Mouse (Mus musculus): Measurements from ENCODE around the gene Cbx5. TPM values are rescaled to one million over a fixed set of nuclear protein-coding genes. Genes with fewer than 3 reads are reported as not detected.
"Not testable (repeated sequence)": the region's sequence is repeated elsewhere in the genome, so short reads cannot be mapped to it uniquely, and the experiment has no call there.

The Cbx5 gene
- 120 and 124 TPM in 2 replicates for polyA plus RNA-seq (2015; fragmentation: Nextera tagmentation; extraction: Ambion mirVana)

GRCm38 (mm10) chr15:103239685-103240159, at the start of gene Cbx5:
TSS of gene Cbx5 (minus strand) at chr15:103239816.
- peaks cover 27% of the 10 kb centered on the region for H3K4me1 ChIP-seq (ENCODE audit: control insufficient read depth, insufficient read depth, low read depth, low read length)
- no peaks in the 10 kb centered on the region for H3K27me3 ChIP-seq (replicated peaks; ENCODE audit: control insufficient read depth, insufficient read depth, low read length)
- peak; percentile 93 for ATAC-seq
- peak within 1 kb of the TSS; percentile 76 for H3K9ac ChIP-seq (ENCODE audit: low read depth, low read length)
- H3K36me3 ChIP-seq (ENCODE audit: control insufficient read depth, insufficient read depth, low read length), result peaks cover 14% of the 10 kb centered on the region
- peak within 1 kb of the TSS; percentile 67 for H3K4me2 ChIP-seq (ENCODE audit: low read length)
- no peaks in the 10 kb centered on the region for H3K9me3 ChIP-seq (ENCODE audit: control insufficient read depth, low read length)
- peak within 1 kb of the TSS; percentile 93 for H3K27ac ChIP-seq (ENCODE audit: low read depth, low read length)
- peak within 1 kb of the TSS; percentile 72 for H3K4me3 ChIP-seq (ENCODE audit: low read length)
- WGBS, result under 1% methylated on average over 39 of the region's 39 CpGs

- Histone ChIP-seq H3K9me3 (ENCODE audit: control insufficient read depth, low read length) (no peaks in the 10 kb centered on the region), H3K4me2 (ENCODE audit: low read length) (no peak overlapping the region), H3K9ac (ENCODE audit: low read depth, low read length) (no peak overlapping the region), H3K4me1 (ENCODE audit: control insufficient read depth, insufficient read depth, low read depth, low read length) (peaks cover 12% of the 10 kb centered on the region), H3K36me3 (ENCODE audit: control insufficient read depth, insufficient read depth, low read length) (no peaks in the 10 kb centered on the region), H3K4me3 (ENCODE audit: low read length) (no peak overlapping the region), H3K27me3 (replicated peaks; ENCODE audit: control insufficient read depth, insufficient read depth, low read length) (no peaks in the 10 kb centered on the region), H3K27ac (ENCODE audit: low read depth, low read length) (peak overlapping the region; percentile 66)
- ATAC-seq, result peak; percentile 83
- 52% methylated on average over 1 of the region's 1 CpGs for WGBS
These were observed 46.3 kb upstream of the Cbx5 start for GRCm38 (mm10) chr15:103285778-103286417.

DNA sequence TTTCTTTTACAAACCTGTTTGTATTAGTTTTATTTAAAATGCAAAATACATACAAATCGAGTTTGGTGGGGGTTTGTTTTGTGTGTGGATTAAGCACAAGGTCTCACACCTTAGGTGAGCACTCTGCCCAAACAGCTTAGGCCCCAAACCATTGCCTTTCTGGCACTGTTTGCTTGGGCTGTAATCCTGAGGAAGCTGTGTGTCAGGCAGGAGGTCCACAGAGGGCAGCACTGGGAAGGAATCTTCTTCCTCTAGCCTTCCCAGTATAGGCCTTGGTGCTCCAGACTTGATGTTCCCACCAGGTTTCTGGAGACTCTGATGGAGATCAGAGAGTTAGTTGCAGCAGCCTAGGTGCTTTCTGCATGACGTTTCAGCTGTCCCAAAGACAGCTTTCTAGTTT, 45.0 kb upstream of the Cbx5 start:
- Histone ChIP-seq H3K9ac (ENCODE audit: low read depth, low read length) (no peak overlapping the region), H3K36me3 (ENCODE audit: control insufficient read depth, insufficient read depth, low read length) (no peaks in the 10 kb centered on the region), H3K27ac (ENCODE audit: low read depth, low read length) (peak overlapping the region; percentile 26; the same call in 1 of the 2 replicates), H3K4me1 (ENCODE audit: control insufficient read depth, insufficient read depth, low read depth, low read length) (peaks cover 7% of the 10 kb centered on the region), H3K4me3 (ENCODE audit: low read length) (no peak overlapping the region), H3K27me3 (replicated peaks; ENCODE audit: control insufficient read depth, insufficient read depth, low read length) (no peaks in the 10 kb centered on the region), H3K9me3 (ENCODE audit: control insufficient read depth, low read length) (no peaks in the 10 kb centered on the region), H3K4me2 (ENCODE audit: low read length) (no peak overlapping the region)
- no peak for ATAC-seq
- WGBS, result 52% methylated on average over 2 of the region's 2 CpGs

DNA sequence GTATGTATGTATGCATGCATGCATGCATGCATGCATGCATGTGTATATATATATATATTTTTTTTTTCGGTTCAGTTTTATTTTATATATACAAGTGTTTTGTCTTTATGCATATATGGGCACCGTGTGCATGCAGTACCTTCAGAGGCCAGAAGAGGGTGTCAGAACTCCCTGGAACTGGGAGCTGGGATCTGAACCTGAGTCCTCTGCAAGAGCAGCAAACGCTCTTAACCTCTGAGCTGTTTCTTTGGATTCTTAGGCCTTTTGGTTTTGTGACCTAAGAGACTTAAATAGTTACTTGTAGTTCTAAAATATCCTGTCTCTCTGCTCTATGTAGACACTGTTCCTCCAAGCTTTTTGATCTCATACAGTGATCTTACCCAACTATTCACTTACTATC, 44.5 kb upstream of the Cbx5 start:
- no peak overlapping the region for H3K4me2 ChIP-seq (ENCODE audit: low read length)
- no peak overlapping the region for H3K4me3 ChIP-seq (ENCODE audit: low read length)
- no peaks in the 10 kb centered on the region for H3K36me3 ChIP-seq (ENCODE audit: control insufficient read depth, insufficient read depth, low read length)
- 53% methylated on average over 3 of the region's 3 CpGs for WGBS
- H3K27ac ChIP-seq (ENCODE audit: low read depth, low read length), result no peak overlapping the region
- no peaks in the 10 kb centered on the region for H3K9me3 ChIP-seq (ENCODE audit: control insufficient read depth, low read length)
- no peaks in the 10 kb centered on the region for H3K27me3 ChIP-seq (replicated peaks; ENCODE audit: control insufficient read depth, insufficient read depth, low read length)
- peaks cover 4% of the 10 kb centered on the region for H3K4me1 ChIP-seq (ENCODE audit: control insufficient read depth, insufficient read depth, low read depth, low read length)
- no peak overlapping the region for H3K9ac ChIP-seq (ENCODE audit: low read depth, low read length)
- no peak for ATAC-seq

GRCm38 (mm10) chr15:103281465-103282205, 42.0 kb upstream of the Cbx5 start:
- H3K9me3 ChIP-seq (ENCODE audit: control insufficient read depth, low read length), result no peaks in the 10 kb centered on the region
- WGBS, result 90% methylated on average over 3 of the region's 3 CpGs
- H3K4me1 ChIP-seq (ENCODE audit: control insufficient read depth, insufficient read depth, low read depth, low read length), result peaks cover 4% of the 10 kb centered on the region
- H3K9ac ChIP-seq (ENCODE audit: low read depth, low read length), result no peak overlapping the region
- H3K4me3 ChIP-seq (ENCODE audit: low read length), result no peak overlapping the region
- H3K4me2 ChIP-seq (ENCODE audit: low read length), result no peak overlapping the region
- ATAC-seq, result no peak
- no peaks in the 10 kb centered on the region for H3K36me3 ChIP-seq (ENCODE audit: control insufficient read depth, insufficient read depth, low read length)
- no peaks in the 10 kb centered on the region for H3K27me3 ChIP-seq (replicated peaks; ENCODE audit: control insufficient read depth, insufficient read depth, low read length)
- no peak overlapping the region for H3K27ac ChIP-seq (ENCODE audit: low read depth, low read length)

- Histone ChIP-seq H3K4me3 (ENCODE audit: low read length) (no peak overlapping the region), H3K27me3 (replicated peaks; ENCODE audit: control insufficient read depth, insufficient read depth, low read length) (no peaks in the 10 kb centered on the region), H3K4me1 (ENCODE audit: control insufficient read depth, insufficient read depth, low read depth, low read length) (peaks cover 4% of the 10 kb centered on the region), H3K9ac (ENCODE audit: low read depth, low read length) (no peak overlapping the region), H3K36me3 (ENCODE audit: control insufficient read depth, insufficient read depth, low read length) (no peaks in the 10 kb centered on the region), H3K27ac (ENCODE audit: low read depth, low read length) (no peak overlapping the region), H3K4me2 (ENCODE audit: low read length) (no peak overlapping the region), H3K9me3 (ENCODE audit: control insufficient read depth, low read length) (no peaks in the 10 kb centered on the region)
- no peak for ATAC-seq
- 75% methylated on average over 3 of the region's 3 CpGs for WGBS
These were observed 41.3 kb upstream of the Cbx5 start for GRCm38 (mm10) chr15:103280817-103281464.

DNA sequence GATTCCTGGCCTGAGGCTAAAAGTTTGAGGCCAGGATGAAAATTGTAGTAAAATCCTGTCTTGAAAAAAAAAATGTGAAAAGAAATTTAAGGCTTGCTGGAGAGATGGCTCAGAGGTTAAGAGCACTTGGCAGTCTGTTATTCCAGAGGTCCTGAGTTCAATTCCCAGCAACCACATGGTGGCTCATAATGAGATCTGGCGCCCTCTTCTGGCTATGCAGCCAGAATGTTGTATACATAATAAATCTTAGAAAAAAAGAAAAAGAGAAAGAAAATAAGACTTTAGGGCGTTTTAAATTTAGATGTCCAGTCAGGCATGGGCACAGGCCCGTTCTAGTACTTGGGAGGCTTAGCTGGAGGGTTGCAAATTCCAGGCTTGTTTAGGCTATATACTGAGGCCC, 40.1 kb upstream of the Cbx5 start:
- ATAC-seq, result no peak
- no peak overlapping the region for H3K4me3 ChIP-seq (ENCODE audit: low read length)
- no peaks in the 10 kb centered on the region for H3K9me3 ChIP-seq (ENCODE audit: control insufficient read depth, low read length)
- no peak overlapping the region for H3K4me2 ChIP-seq (ENCODE audit: low read length)
- no peaks in the 10 kb centered on the region for H3K27me3 ChIP-seq (replicated peaks; ENCODE audit: control insufficient read depth, insufficient read depth, low read length)
- H3K36me3 ChIP-seq (ENCODE audit: control insufficient read depth, insufficient read depth, low read length), result no peaks in the 10 kb centered on the region
- H3K9ac ChIP-seq (ENCODE audit: low read depth, low read length), result no peak overlapping the region
- 0 out of 2 replicates have a peak, but pooled peaks cover under 1% of the 10 kb centered on the region for H3K4me1 ChIP-seq (ENCODE audit: control insufficient read depth, insufficient read depth, low read depth, low read length)
- 56% methylated on average over 3 of the region's 3 CpGs for WGBS
- no peak overlapping the region for H3K27ac ChIP-seq (ENCODE audit: low read depth, low read length)

DNA sequence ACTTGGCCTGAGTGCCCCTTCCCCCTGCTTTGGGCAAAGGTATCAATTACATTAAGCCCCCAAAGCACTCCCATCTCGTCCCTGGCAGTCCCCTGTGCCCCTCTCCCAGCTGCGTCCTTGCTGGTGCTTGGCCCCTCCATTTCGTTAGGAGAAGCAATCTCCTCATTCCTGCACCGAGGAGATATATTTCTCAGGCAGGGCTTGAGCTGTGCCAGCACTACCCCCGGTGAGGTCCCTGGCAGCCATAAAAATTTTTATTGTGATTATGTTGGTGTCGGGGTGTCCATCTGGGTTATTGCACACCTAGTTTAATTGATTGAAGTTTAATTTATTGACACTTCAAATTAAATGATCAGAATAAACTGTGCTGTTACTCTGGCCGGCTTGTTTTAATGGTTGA, 38.3 kb upstream of the Cbx5 start:
- no peak overlapping the region for H3K27ac ChIP-seq (ENCODE audit: low read depth, low read length)
- H3K4me2 ChIP-seq (ENCODE audit: low read length), result no peak overlapping the region
- H3K9ac ChIP-seq (ENCODE audit: low read depth, low read length), result no peak overlapping the region
- no peaks in the 10 kb centered on the region for H3K9me3 ChIP-seq (ENCODE audit: control insufficient read depth, low read length)
- no peaks in the 10 kb centered on the region for H3K27me3 ChIP-seq (replicated peaks; ENCODE audit: control insufficient read depth, insufficient read depth, low read length)
- WGBS, result 54% methylated on average over 7 of the region's 7 CpGs
- H3K4me1 ChIP-seq (ENCODE audit: control insufficient read depth, insufficient read depth, low read depth, low read length), result peaks cover 14% of the 10 kb centered on the region
- H3K4me3 ChIP-seq (ENCODE audit: low read length), result no peak overlapping the region
- no peaks in the 10 kb centered on the region for H3K36me3 ChIP-seq (ENCODE audit: control insufficient read depth, insufficient read depth, low read length)
- ATAC-seq, result no peak

DNA sequence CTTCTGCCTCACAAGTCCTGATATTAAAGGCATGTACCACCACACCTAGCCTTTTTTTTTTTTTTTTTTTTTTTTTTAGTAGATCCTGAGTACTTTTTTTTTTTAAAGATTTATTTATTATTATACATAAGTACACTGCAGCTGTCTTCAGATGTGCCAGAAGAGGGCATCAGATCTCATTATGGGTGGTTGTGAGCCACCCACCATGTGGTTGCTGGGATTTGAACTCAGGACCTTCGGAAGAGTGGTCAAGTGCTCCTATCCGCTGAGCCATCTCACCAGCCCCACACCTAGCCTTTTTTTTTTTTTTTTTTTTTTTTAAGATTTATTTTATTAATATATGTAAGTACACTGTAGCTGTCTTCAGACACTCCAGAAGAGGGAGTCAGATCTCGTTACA, 36.3 kb upstream of the Cbx5 start:
- H3K4me3 ChIP-seq (ENCODE audit: low read length); ATAC-seq; H3K27me3 ChIP-seq (replicated peaks; ENCODE audit: control insufficient read depth, insufficient read depth, low read length); H3K9me3 ChIP-seq (ENCODE audit: control insufficient read depth, low read length); H3K4me2 ChIP-seq (ENCODE audit: low read length); H3K9ac ChIP-seq (ENCODE audit: low read depth, low read length); H3K27ac ChIP-seq (ENCODE audit: low read depth, low read length); H3K36me3 ChIP-seq (ENCODE audit: control insufficient read depth, insufficient read depth, low read length): not testable (repeated sequence)
- peaks cover 14% of the 10 kb centered on the region for H3K4me1 ChIP-seq (ENCODE audit: control insufficient read depth, insufficient read depth, low read depth, low read length)
- 90% methylated on average over 3 of the region's 3 CpGs for WGBS

Measured in hindbrain, embryonic 16.5 days (tissue).